Mouse (Mus musculus): ENCODE measurements around the gene Foxp1. TPM values are rescaled to one million over a fixed set of nuclear protein-coding genes. Genes with fewer than 3 reads are reported as not detected.

Gene Foxp1
- polyA plus RNA-seq, 2 experiments = 7.9 to 10.6 TPM

- H3K9me3 ChIP-seq (ENCODE audit: control insufficient read depth, low read length) = no peaks in the 10 kb centered on the region
- WGBS (ENCODE audit: insufficient replicate concordance) = 63% methylated on average over 6 of the region's 6 CpGs
These were observed 248.3 kb downstream of the Foxp1 start for GRCm38 (mm10) chr6:99274222-99274621.

GRCm38 (mm10) chr6:99273177-99273576 lies 249.3 kb downstream of the Foxp1 start:
- Histone ChIP-seq H3K4me3 (ENCODE audit: insufficient read depth in 1 of 2, low read depth in 2 of 2, low read length in 2 of 2) (no peak overlapping the region), H3K27me3 (ENCODE audit: control insufficient read depth, insufficient read depth, low read length) (no peaks in the 10 kb centered on the region), H3K4me2 (ENCODE audit: low read depth) (no peak overlapping the region), H3K9me3 (ENCODE audit: control insufficient read depth, low read length) (no peaks in the 10 kb centered on the region), H3K36me3 (replicated peaks; ENCODE audit: control insufficient read depth, insufficient read depth, low read depth) (no peaks in the 10 kb centered on the region), H3K4me1 (replicated peaks; ENCODE audit: control insufficient read depth in 2 of 2, insufficient read depth in 2 of 2, low read length in 1 of 2) (peaks cover 0 to 20% of the 10 kb centered on the region in 2 experiments; a peak in 2 of 4 replicates), H3K9ac (replicated peaks) (no peak overlapping the region), H3K27ac (no peak overlapping the region)
- no peak for ATAC-seq (ENCODE audit: insufficient read depth)
- no peak for TF ChIP-seq EP300 (IDR thresholded peaks at IDR 0.05; ENCODE audit: low read depth)
- TF ChIP-seq CTCF (IDR thresholded peaks at IDR 0.05; ENCODE audit: low read depth) = no peak
- WGBS (ENCODE audit: insufficient replicate concordance) = 69% methylated on average over 5 of the region's 5 CpGs
- DNase-seq (ENCODE audit: low read depth in 3 of 3, low spot score in 3 of 3) = no peak

More at GRCm38 (mm10) chr6:99274222-99274621, 248.3 kb downstream of the Foxp1 start:
- DNase-seq (ENCODE audit: low read depth in 3 of 3, low spot score in 3 of 3) (no peak), ATAC-seq (ENCODE audit: insufficient read depth) (no peak)
- Histone ChIP-seq H3K36me3 (replicated peaks; ENCODE audit: control insufficient read depth, insufficient read depth, low read depth) (no peaks in the 10 kb centered on the region), H3K4me1 (replicated peaks; ENCODE audit: control insufficient read depth in 2 of 2, insufficient read depth in 2 of 2, low read length in 1 of 2) (peaks cover 0 to 20% of the 10 kb centered on the region in 2 experiments; a peak in 2 of 4 replicates), H3K27me3 (ENCODE audit: control insufficient read depth, insufficient read depth, low read length) (no peaks in the 10 kb centered on the region), H3K4me2 (ENCODE audit: low read depth) (no peak overlapping the region), H3K27ac (no peak overlapping the region), H3K9ac (replicated peaks) (no peak overlapping the region), H3K4me3 (ENCODE audit: insufficient read depth in 1 of 2, low read depth in 2 of 2, low read length in 2 of 2) (no peak overlapping the region)
- TF ChIP-seq EP300 (IDR thresholded peaks at IDR 0.05; ENCODE audit: low read depth) = no peak
- no peak for TF ChIP-seq CTCF (IDR thresholded peaks at IDR 0.05; ENCODE audit: low read depth)

- peaks cover 0 to 16% of the 10 kb centered on the region in 2 experiments; a peak in 2 of 4 replicates for H3K4me1 ChIP-seq (replicated peaks; ENCODE audit: control insufficient read depth in 2 of 2, insufficient read depth in 2 of 2, low read length in 1 of 2)
- H3K36me3 ChIP-seq (replicated peaks; ENCODE audit: control insufficient read depth, insufficient read depth, low read depth) = no peaks in the 10 kb centered on the region
- no peaks in the 10 kb centered on the region for H3K27me3 ChIP-seq (ENCODE audit: control insufficient read depth, insufficient read depth, low read length)
- TF ChIP-seq CTCF (IDR thresholded peaks at IDR 0.05; ENCODE audit: low read depth) = no peak
- TF ChIP-seq EP300 (IDR thresholded peaks at IDR 0.05; ENCODE audit: low read depth) = no peak
- H3K9me3 ChIP-seq (ENCODE audit: control insufficient read depth, low read length) = no peaks in the 10 kb centered on the region
- H3K27ac ChIP-seq = no peak overlapping the region
- no peak overlapping the region for H3K9ac ChIP-seq (replicated peaks)
- ATAC-seq (ENCODE audit: insufficient read depth) (no peak), DNase-seq (ENCODE audit: low read depth in 3 of 3, low spot score in 3 of 3) (no peak)
- no peak overlapping the region for H3K4me3 ChIP-seq (ENCODE audit: insufficient read depth in 1 of 2, low read depth in 2 of 2, low read length in 2 of 2)
- WGBS (ENCODE audit: insufficient replicate concordance) = 55% methylated on average over 3 of the region's 3 CpGs
- no peak overlapping the region for H3K4me2 ChIP-seq (ENCODE audit: low read depth)
These were observed 250.3 kb downstream of the Foxp1 start for GRCm38 (mm10) chr6:99272174-99272573.

DNA sequence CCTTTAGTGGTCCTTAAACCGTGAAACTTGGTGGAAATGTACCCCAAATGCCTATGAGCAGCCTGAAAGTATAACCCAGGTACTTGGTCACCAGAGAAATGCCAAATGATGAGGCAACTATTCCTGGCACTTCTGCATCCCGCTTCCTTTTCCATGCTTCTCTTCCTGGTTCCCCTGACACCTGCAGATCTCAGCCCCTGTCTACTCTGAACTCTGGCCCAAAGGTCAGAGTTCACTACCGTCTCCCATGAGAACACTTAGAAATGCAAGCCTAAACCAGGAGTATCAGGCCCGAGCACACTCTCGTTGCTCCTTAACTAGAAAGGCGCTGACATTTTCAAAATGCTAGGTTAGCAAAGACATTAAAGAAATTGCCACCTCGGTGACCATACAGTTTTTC lies 250.8 kb downstream of the Foxp1 start:
- TF ChIP-seq CTCF (IDR thresholded peaks at IDR 0.05; ENCODE audit: low read depth) (no peak), EP300 (IDR thresholded peaks at IDR 0.05; ENCODE audit: low read depth) (no peak)
- Histone ChIP-seq H3K4me3 (ENCODE audit: insufficient read depth in 1 of 2, low read depth in 2 of 2, low read length in 2 of 2) (no peak overlapping the region), H3K27me3 (ENCODE audit: control insufficient read depth, insufficient read depth, low read length) (no peaks in the 10 kb centered on the region), H3K9ac (replicated peaks) (no peak overlapping the region), H3K36me3 (replicated peaks; ENCODE audit: control insufficient read depth, insufficient read depth, low read depth) (no peaks in the 10 kb centered on the region), H3K4me1 (replicated peaks; ENCODE audit: control insufficient read depth in 2 of 2, insufficient read depth in 2 of 2, low read length in 1 of 2) (peaks cover 0 to 15% of the 10 kb centered on the region in 2 experiments; a peak in 2 of 4 replicates), H3K27ac (no peak overlapping the region), H3K9me3 (ENCODE audit: control insufficient read depth, low read length) (no peaks in the 10 kb centered on the region), H3K4me2 (ENCODE audit: low read depth) (no peak overlapping the region)
- WGBS (ENCODE audit: insufficient replicate concordance) = 72% methylated on average over 7 of the region's 7 CpGs
- DNase-seq (ENCODE audit: low read depth in 3 of 3, low spot score in 3 of 3) (no peak), ATAC-seq (ENCODE audit: insufficient read depth) (no peak)

GRCm38 (mm10) chr6:99269921-99270320 lies 252.6 kb downstream of the Foxp1 start:
- Histone ChIP-seq H3K4me3 (ENCODE audit: insufficient read depth in 1 of 2, low read depth in 2 of 2, low read length in 2 of 2) (no peak overlapping the region), H3K27me3 (ENCODE audit: control insufficient read depth, insufficient read depth, low read length) (no peaks in the 10 kb centered on the region), H3K36me3 (replicated peaks; ENCODE audit: control insufficient read depth, insufficient read depth, low read depth) (no peaks in the 10 kb centered on the region), H3K4me1 (replicated peaks; ENCODE audit: control insufficient read depth in 2 of 2, insufficient read depth in 2 of 2, low read length in 1 of 2) (peaks cover 0 to 14% of the 10 kb centered on the region in 2 experiments; a peak in 2 of 4 replicates), H3K4me2 (ENCODE audit: low read depth) (no peak overlapping the region), H3K9ac (replicated peaks) (no peak overlapping the region), H3K27ac (no peak overlapping the region), H3K9me3 (ENCODE audit: control insufficient read depth, low read length) (no peaks in the 10 kb centered on the region)
- TF ChIP-seq CTCF (IDR thresholded peaks at IDR 0.05; ENCODE audit: low read depth) = no peak
- no peak for TF ChIP-seq EP300 (IDR thresholded peaks at IDR 0.05; ENCODE audit: low read depth)
- DNase-seq (ENCODE audit: low read depth in 3 of 3, low spot score in 3 of 3) (no peak), ATAC-seq (ENCODE audit: insufficient read depth) (no peak)
- 53% methylated on average over 6 of the region's 6 CpGs for WGBS (ENCODE audit: insufficient replicate concordance)
